Mouse (Mus musculus): Measurements from ENCODE around the gene Hirip3.
A peak's percentile ranks its signal among the peaks of the same experiment; 100 is the strongest.

- TF ChIP-seq CTCF (IDR thresholded peaks at IDR 0.05 in 2 of 3, conservative IDR thresholded peaks at IDR 0.05 in 1 of 3; ENCODE audit: control insufficient read depth in 1 of 3, insufficient read depth in 1 of 3, low read depth in 2 of 3, low read length in 3 of 3, poor library complexity in 1 of 3, severe bottlenecking in 1 of 3) (peak in 2 of 3 experiments; percentile 30 to 73; a peak in 4 of 6 replicates), POLR2A (IDR thresholded peaks at IDR 0.05; ENCODE audit: control insufficient read depth in 1 of 2, insufficient read depth in 1 of 2, low read depth in 1 of 2, low read length in 2 of 2, poor library complexity in 1 of 2) (no peak), ZNF384 (IDR thresholded peaks at IDR 0.05; ENCODE audit: low read depth, low read length) (peak; percentile 64)
These were observed 43.0 kb upstream of the Hirip3 start for GRCm38 (mm10) chr7:126818818-126819217.

Measured in MEL (cell line).